Mouse (Mus musculus): ENCODE results near the gene Ttc13.

DNA sequence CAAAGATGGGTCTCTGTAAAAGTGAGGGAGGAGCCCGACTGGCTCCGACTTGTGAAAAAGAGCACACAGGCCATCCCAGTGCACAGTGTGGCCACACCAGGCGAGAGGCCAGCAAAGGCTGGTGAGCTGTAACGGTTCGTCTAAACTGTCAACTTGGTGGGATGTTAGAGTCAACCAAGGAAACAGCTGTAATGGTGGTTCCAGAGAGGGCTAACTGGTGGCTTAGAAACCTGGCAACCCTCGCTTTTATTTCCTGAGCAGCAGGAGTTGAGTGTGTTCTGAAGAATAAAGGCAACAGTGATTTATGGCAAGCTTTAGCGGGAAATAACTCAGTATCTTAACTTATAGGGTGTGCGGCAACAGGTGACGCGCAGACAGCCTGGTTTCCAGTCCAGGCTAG is 39.6 kb downstream of the Ttc13 start:
- TF ChIP-seq POLR2A (IDR thresholded peaks at IDR 0.05; ENCODE audit: extremely low read depth, insufficient read depth, low read length) (no peak), CTCF (IDR thresholded peaks at IDR 0.05; ENCODE audit: extremely low read depth, insufficient read depth, low read length) (no peak)

Measured in cortical plate, adult 2 months (tissue).